Mouse (Mus musculus): ENCODE measurements around the gene Def6. TPM values are rescaled to one million over a fixed set of nuclear protein-coding genes. Genes with fewer than 3 reads are reported as not detected.
A peak's percentile ranks its signal among the peaks of the same experiment; 100 is the strongest.

Def6 gene
- polyA plus RNA-seq, 2 experiments from 2014 or later = 30.3 to 34.6 TPM

GRCm38 (mm10) chr17:28244214-28244613 is 36.6 kb downstream of the Def6 start:
- no peak for ATAC-seq

- ATAC-seq = no peak
Measured at GRCm38 (mm10) chr17:28244714-28245113, 37.1 kb downstream of the Def6 start.

- ATAC-seq = no peak
Measured at GRCm38 (mm10) chr17:28246640-28247039, 39.1 kb downstream of the Def6 start.

- ATAC-seq = no peak
Measured at GRCm38 (mm10) chr17:28247613-28248012, 40.0 kb downstream of the Def6 start.

GRCm38 (mm10) chr17:28249062-28249461 is 41.5 kb downstream of the Def6 start:
- no peak for ATAC-seq

- no peak for ATAC-seq
Measured at GRCm38 (mm10) chr17:28251579-28252280, 44.2 kb downstream of the Def6 start.

GRCm38 (mm10) chr17:28252281-28252648 is 44.7 kb downstream of the Def6 start:
- ATAC-seq = no peak

- ATAC-seq = no peak
Measured at GRCm38 (mm10) chr17:28253216-28253615, 45.6 kb downstream of the Def6 start.

GRCm38 (mm10) chr17:28254804-28255203 is 47.2 kb downstream of the Def6 start:
- ATAC-seq = no peak

GRCm38 (mm10) chr17:28255651-28256050 is 48.1 kb downstream of the Def6 start:
- ATAC-seq = no peak

GRCm38 (mm10) chr17:28256651-28257328 is 49.2 kb downstream of the Def6 start:
- ATAC-seq = peak; percentile 94

- no peak for ATAC-seq
Measured at GRCm38 (mm10) chr17:28258325-28258724, 50.7 kb downstream of the Def6 start.

- no peak for ATAC-seq
Measured at GRCm38 (mm10) chr17:28259890-28260542, 52.4 kb downstream of the Def6 start.

- ATAC-seq = no peak
Measured at GRCm38 (mm10) chr17:28260543-28260909, 52.9 kb downstream of the Def6 start.

- no peak for ATAC-seq
Measured at GRCm38 (mm10) chr17:28261795-28262194, 54.2 kb downstream of the Def6 start.

GRCm38 (mm10) chr17:28263181-28263894 is 55.8 kb downstream of the Def6 start:
- no peak for ATAC-seq

GRCm38 (mm10) chr17:28267251-28267650 is 59.7 kb downstream of the Def6 start:
- ATAC-seq = no peak

- ATAC-seq = no peak
Measured at GRCm38 (mm10) chr17:28270165-28270564, 62.6 kb downstream of the Def6 start.

- ATAC-seq = no peak
Measured at GRCm38 (mm10) chr17:28271537-28272266, 64.1 kb downstream of the Def6 start.

- ATAC-seq = no peak
Measured at GRCm38 (mm10) chr17:28272281-28272680, 64.7 kb downstream of the Def6 start.

- ATAC-seq = no peak
Measured at GRCm38 (mm10) chr17:28272837-28273236, 65.3 kb downstream of the Def6 start.

- no peak for ATAC-seq
Measured at GRCm38 (mm10) chr17:28274739-28275138, 67.2 kb downstream of the Def6 start.

GRCm38 (mm10) chr17:28277226-28277625 is 69.6 kb downstream of the Def6 start:
- ATAC-seq = no peak

All from CD4-positive, CD25-positive, alpha-beta regulatory T cell, adult 4 months (primary cell).